Comparison of ENCODE assay signal across 16 mouse cellular contexts in the genomic region with DNA sequence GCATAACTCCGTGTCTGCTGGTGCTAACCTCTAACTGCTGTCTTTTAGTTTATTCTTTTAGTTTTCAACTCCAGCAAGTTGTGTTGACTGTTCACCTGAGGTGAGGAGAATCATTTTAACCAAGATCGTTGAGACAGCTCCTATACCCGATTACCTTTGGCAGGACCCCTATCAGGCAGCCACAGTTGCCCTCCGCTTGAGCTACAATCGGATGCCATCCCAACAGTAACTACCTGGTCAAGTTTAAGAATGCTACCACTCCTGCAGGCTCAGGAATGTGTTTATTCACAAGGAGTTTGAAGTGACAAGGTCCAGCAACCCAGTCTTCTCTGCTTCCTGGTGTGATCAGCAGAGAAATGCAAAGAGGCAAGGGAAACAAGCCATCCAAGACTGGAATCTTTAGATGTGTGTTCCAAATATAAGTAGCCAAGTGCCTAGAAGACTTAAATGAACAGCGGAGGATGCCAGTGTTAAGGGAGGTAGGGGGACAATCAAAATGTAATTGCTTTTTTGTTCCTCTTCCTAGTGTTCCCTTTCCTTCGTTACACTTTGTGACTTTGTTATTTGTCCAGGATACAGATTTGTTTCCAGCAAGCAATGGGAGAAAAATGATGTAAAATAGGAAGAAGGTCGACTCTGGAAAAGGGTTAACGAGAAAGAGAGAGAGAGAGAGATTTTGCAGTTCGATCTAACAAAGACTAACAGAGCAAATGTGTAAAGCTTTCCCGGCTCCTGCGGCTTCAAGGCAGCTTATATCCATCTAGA.
A peak's percentile ranks its signal among the peaks of the same experiment; 100 is the strongest.
DNase-seq lines count a peak whose midpoint lies in the region; ATAC-seq and TF ChIP-seq lines count a peak whose summit lies in the region.
"Had no signal": no experiment of that assay in that cellular context is flagged by ENCODE, and none has a peak within 500 bp of the region (broad histone marks: within the 10 kb centered on the region; RNA-seq: fewer than 3 reads in every experiment).

No protein-coding gene starts in this region.

- 3% methylated on average over 12 of the region's 12 CpGs for WGBS in forebrain, embryonic 10.5 days
- WGBS in forebrain, embryonic 12.5 days: 3% methylated on average over 12 of the region's 12 CpGs
- 3% methylated on average over 12 of the region's 12 CpGs for WGBS in intestine, embryonic 14.5 days
- WGBS in intestine, embryonic 16.5 days: 4% methylated on average over 12 of the region's 12 CpGs
- 2% methylated on average over 12 of the region's 12 CpGs for WGBS in midbrain, embryonic 14.5 days
- WGBS in midbrain, postnatal 0 days: 3% methylated on average over 12 of the region's 12 CpGs
- WGBS in neural tube, embryonic 12.5 days: 2% methylated on average over 12 of the region's 12 CpGs

- H3K9me3 ChIP-seq in forebrain, embryonic 10.5 days: no peaks in the 10 kb centered on the region
- H3K9me3 ChIP-seq in forebrain, embryonic 12.5 days: no peaks in the 10 kb centered on the region
- no peaks in the 10 kb centered on the region for H3K9me3 ChIP-seq in intestine, embryonic 14.5 days (ENCODE audit: control insufficient read depth, low read length)
- no peaks in the 10 kb centered on the region for H3K9me3 ChIP-seq in intestine, embryonic 16.5 days (ENCODE audit: control insufficient read depth, low read length)
- H3K9me3 ChIP-seq in midbrain, embryonic 14.5 days (ENCODE audit: control insufficient read depth, low read length): no peaks in the 10 kb centered on the region
- no peaks in the 10 kb centered on the region for H3K9me3 ChIP-seq in midbrain, postnatal 0 days (ENCODE audit: low read length)
- no peaks in the 10 kb centered on the region for H3K9me3 ChIP-seq in neural tube, embryonic 12.5 days
- H3K9me3 ChIP-seq: embryonic facial prominence, embryonic 12.5 days; limb, embryonic 15.5 days; lung, embryonic 15.5 days; megakaryocyte, embryonic 14.5 days had no signal

- H3K4me3 ChIP-seq in forebrain, embryonic 10.5 days: peak overlapping the region; percentile 81; the same call in 1 of the 2 replicates
- H3K4me3 ChIP-seq in forebrain, embryonic 12.5 days (replicated peaks): no peak overlapping the region
- no peak overlapping the region for H3K4me3 ChIP-seq in intestine, embryonic 14.5 days (ENCODE audit: low read depth, low read length)
- no peak overlapping the region for H3K4me3 ChIP-seq in intestine, embryonic 16.5 days (ENCODE audit: low read length)
- H3K4me3 ChIP-seq in midbrain, embryonic 14.5 days (replicated peaks; ENCODE audit: low read depth, low read length): no peak overlapping the region
- H3K4me3 ChIP-seq in midbrain, postnatal 0 days (ENCODE audit: low read depth, low read length): no peak overlapping the region
- H3K4me3 ChIP-seq in neural tube, embryonic 12.5 days: no peak overlapping the region
- H3K4me3 ChIP-seq: limb, embryonic 15.5 days; lung, embryonic 15.5 days had no signal

- H3K36me3 ChIP-seq in forebrain, embryonic 10.5 days (replicated peaks): no peaks in the 10 kb centered on the region
- H3K36me3 ChIP-seq in forebrain, embryonic 12.5 days (replicated peaks): no peaks in the 10 kb centered on the region
- no peaks in the 10 kb centered on the region for H3K36me3 ChIP-seq in intestine, embryonic 14.5 days (ENCODE audit: control insufficient read depth, insufficient read depth, low read length)
- H3K36me3 ChIP-seq in intestine, embryonic 16.5 days (ENCODE audit: control insufficient read depth, insufficient read depth, low read length): no peaks in the 10 kb centered on the region
- no peaks in the 10 kb centered on the region for H3K36me3 ChIP-seq in midbrain, embryonic 14.5 days (ENCODE audit: control insufficient read depth, insufficient read depth, low read length)
- H3K36me3 ChIP-seq in midbrain, postnatal 0 days (ENCODE audit: insufficient read depth, low read length): no peaks in the 10 kb centered on the region
- H3K36me3 ChIP-seq in neural tube, embryonic 12.5 days: no peaks in the 10 kb centered on the region
- H3K36me3 ChIP-seq: embryonic facial prominence, embryonic 12.5 days; limb, embryonic 15.5 days; lung, embryonic 15.5 days had no signal

- no peak overlapping the region for H3K4me2 ChIP-seq in forebrain, embryonic 12.5 days
- H3K4me2 ChIP-seq in intestine, embryonic 14.5 days (ENCODE audit: low read length): no peak overlapping the region
- no peak overlapping the region for H3K4me2 ChIP-seq in intestine, embryonic 16.5 days (ENCODE audit: low read depth, low read length)
- H3K4me2 ChIP-seq in midbrain, embryonic 14.5 days (ENCODE audit: low read length): no peak overlapping the region
- H3K4me2 ChIP-seq in midbrain, postnatal 0 days (ENCODE audit: low read depth, low read length, poor library complexity, severe bottlenecking): no peak overlapping the region
- H3K4me2 ChIP-seq in neural tube, embryonic 12.5 days (replicated peaks): 0 out of 2 replicates have a peak overlapping the region, but pooled peaks have one; percentile 0
- H3K4me2 ChIP-seq: limb, embryonic 15.5 days had no signal

- no peak for DNase-seq in forebrain, embryonic 10.5 days (ENCODE audit: extremely low spot score, low spot score)
- DNase-seq in intestine, embryonic 14.5 days (ENCODE audit: low spot score): peak; percentile 65
- peak; percentile 46 for DNase-seq in midbrain, embryonic 14.5 days
- DNase-seq in midbrain, postnatal 0 days (ENCODE audit: low spot score): no peak
- DNase-seq in gastrocnemius, postnatal 25 days: no peak
- DNase-seq: cerebellum, adult 18-20 months had no signal

- H3K27me3 ChIP-seq in forebrain, embryonic 10.5 days (ENCODE audit: poor library complexity, severe bottlenecking): peaks cover 81% of the 10 kb centered on the region
- H3K27me3 ChIP-seq in forebrain, embryonic 12.5 days: peaks cover 62% of the 10 kb centered on the region
- peaks cover 61% of the 10 kb centered on the region for H3K27me3 ChIP-seq in intestine, embryonic 14.5 days (replicated peaks; ENCODE audit: control insufficient read depth, insufficient read depth, low read length)
- peaks cover 55% of the 10 kb centered on the region for H3K27me3 ChIP-seq in intestine, embryonic 16.5 days (replicated peaks; ENCODE audit: control insufficient read depth, insufficient read depth, low read length)
- H3K27me3 ChIP-seq in midbrain, embryonic 14.5 days (ENCODE audit: control insufficient read depth, insufficient read depth, low read length): peaks cover 38% of the 10 kb centered on the region
- peaks cover 10% of the 10 kb centered on the region for H3K27me3 ChIP-seq in midbrain, postnatal 0 days (ENCODE audit: insufficient read depth, low read length)
- peaks cover 34% of the 10 kb centered on the region for H3K27me3 ChIP-seq in neural tube, embryonic 12.5 days (replicated peaks)
- H3K27me3 ChIP-seq: CH12.LX had no signal

- H3K4me1 ChIP-seq in forebrain, embryonic 10.5 days: peaks cover 45% of the 10 kb centered on the region
- H3K4me1 ChIP-seq in forebrain, embryonic 12.5 days: peaks cover 32% of the 10 kb centered on the region
- peaks cover 9% of the 10 kb centered on the region; the same call in 1 of the 2 replicates for H3K4me1 ChIP-seq in intestine, embryonic 14.5 days (replicated peaks; ENCODE audit: control insufficient read depth, insufficient read depth, low read length)
- H3K4me1 ChIP-seq in intestine, embryonic 16.5 days (ENCODE audit: control insufficient read depth, insufficient read depth, low read length): peaks cover 10% of the 10 kb centered on the region
- H3K4me1 ChIP-seq in midbrain, embryonic 14.5 days (ENCODE audit: control insufficient read depth, insufficient read depth, low read length): peaks cover 9% of the 10 kb centered on the region
- peaks cover 3% of the 10 kb centered on the region; the same call in 1 of the 2 replicates for H3K4me1 ChIP-seq in midbrain, postnatal 0 days (ENCODE audit: insufficient read depth, low read length)
- H3K4me1 ChIP-seq in neural tube, embryonic 12.5 days: peaks cover 21% of the 10 kb centered on the region

- no peak for TF ChIP-seq CTCF in midbrain, postnatal 0 days (IDR thresholded peaks at IDR 0.05)

- H3K9ac ChIP-seq in forebrain, embryonic 12.5 days: no peak overlapping the region
- no peak overlapping the region for H3K9ac ChIP-seq in intestine, embryonic 14.5 days (ENCODE audit: low read length)
- no peak overlapping the region for H3K9ac ChIP-seq in intestine, embryonic 16.5 days (ENCODE audit: low read depth, low read length)
- H3K9ac ChIP-seq in midbrain, embryonic 14.5 days (replicated peaks; ENCODE audit: low read length): no peak overlapping the region
- no peak overlapping the region for H3K9ac ChIP-seq in midbrain, postnatal 0 days (replicated peaks; ENCODE audit: low read length, poor library complexity, severe bottlenecking)
- no peak overlapping the region for H3K9ac ChIP-seq in neural tube, embryonic 12.5 days
- H3K9ac ChIP-seq: embryonic facial prominence, embryonic 12.5 days; limb, embryonic 15.5 days; lung, embryonic 15.5 days had no signal

- ATAC-seq in forebrain, embryonic 12.5 days (ENCODE audit: low FRiP score): no peak
- ATAC-seq in intestine, embryonic 14.5 days (replicated peaks; ENCODE audit: low FRiP score, low TSS enrichment, low read depth): no peak
- ATAC-seq in intestine, embryonic 16.5 days: no peak
- no peak for ATAC-seq in midbrain, embryonic 14.5 days (ENCODE audit: low FRiP score, low TSS enrichment)
- no peak for ATAC-seq in midbrain, postnatal 0 days (ENCODE audit: low FRiP score)
- no peak for ATAC-seq in neural tube, embryonic 12.5 days (ENCODE audit: low FRiP score, low read depth)
- ATAC-seq: inflammation-experienced regulatory T-cells, adult 6 months had no signal

- no peak overlapping the region for H3K27ac ChIP-seq in forebrain, embryonic 10.5 days
- H3K27ac ChIP-seq in forebrain, embryonic 12.5 days: no peak overlapping the region
- H3K27ac ChIP-seq in intestine, embryonic 14.5 days (ENCODE audit: low read depth): no peak overlapping the region
- no peak overlapping the region for H3K27ac ChIP-seq in intestine, embryonic 16.5 days (ENCODE audit: low read length)
- H3K27ac ChIP-seq in midbrain, embryonic 14.5 days (replicated peaks; ENCODE audit: low read depth, low read length): no peak overlapping the region
- H3K27ac ChIP-seq in midbrain, postnatal 0 days (ENCODE audit: low read depth, low read length): no peak overlapping the region
- H3K27ac ChIP-seq in neural tube, embryonic 12.5 days: no peak overlapping the region
- H3K27ac ChIP-seq: embryonic facial prominence, embryonic 12.5 days; limb, embryonic 15.5 days; lung, embryonic 15.5 days; stomach, postnatal 0 days had no signal

Comparison
In these comparisons a context has a peak if more than half of its experiments do, and no peak if none do; other contexts are left out.
1. DNase-seq: peak in intestine, embryonic 14.5 days (single experiment) and midbrain, embryonic 14.5 days (single experiment); none in forebrain, embryonic 10.5 days (single experiment), midbrain, postnatal 0 days (single experiment) and gastrocnemius, postnatal 25 days (single experiment).